Mouse (Mus musculus) duodenum, adult 2 months (tissue): ENCODE results near the gene Cdc25b. TPM values are rescaled to one million over a fixed set of nuclear protein-coding genes. Genes with fewer than 3 reads are reported as not detected.

ENCODE experiments used
- polyA plus RNA-seq: library from polyadenylated mRNA; depleted of rRNA; stranded (reverse); fragments of >200 nt; gene quantifications from 2 replicates; pipeline ENCODE4 v1.2.3, GENCODE M21; 2012; ENCODE audit warnings: low replicate concordance; rRNA removed

The Cdc25b gene
- polyA plus RNA-seq, result 18.4 and 26.6 TPM in 2 replicates

GRCm38 (mm10) chr2:131186771-131187601 lies at the start of gene Cdc25b, which contains the start of gene Spef1:
Gene Cdc25b, plus strand, starts transcription at chr2:131186949.
Gene Spef1, minus strand, starts transcription at chr2:131187282.

GRCm38 (mm10) chr2:131159938-131160581 lies 26.7 kb upstream of the Cdc25b start, which contains the start of gene 1700037H04Rik:
Gene 1700037H04Rik, minus strand, starts transcription at chr2:131160081.

GRCm38 (mm10) chr2:131179990-131180587 lies 6.7 kb upstream of the Cdc25b start, which contains the start of gene Cenpb:
Gene Cenpb, minus strand, starts transcription at chr2:131180067.

GRCm38 (mm10) chr2:131206778-131207177 lies 20.0 kb downstream of the Cdc25b start, which contains the start of gene Ap5s1:
Gene Ap5s1, plus strand, starts transcription at chr2:131207078.

GRCm38 (mm10) chr2:131233307-131234126 lies 46.8 kb downstream of the Cdc25b start, which contains the start of gene Mavs:
Gene Mavs, plus strand, starts transcription at chr2:131234063.

Other genes with a start within 250 kb of the Cdc25b start
- 20.6 and 32.7 TPM in 2 replicates for gene Gfra4, start 143.9 kb upstream of the Cdc25b start, polyA plus RNA-seq
- gene Adam33, start 123.1 kb upstream of the Cdc25b start, polyA plus RNA-seq, result 11.9 and 25.9 TPM in 2 replicates
- 1.0 and 2.0 TPM in 2 replicates for gene Siglec1, start 100.2 kb upstream of the Cdc25b start, polyA plus RNA-seq
- 2.6 and 2.9 TPM in 2 replicates for gene Hspa12b, start 59.7 kb upstream of the Cdc25b start, polyA plus RNA-seq
- not detected in 2 replicates for gene Gm11037, start 53.5 kb upstream of the Cdc25b start, polyA plus RNA-seq
- gene 1700037H04Rik, start 26.9 kb upstream of the Cdc25b start, polyA plus RNA-seq, result 69.0 and 100 TPM in 2 replicates
- 94.1 and 105 TPM in 2 replicates for gene Cenpb, start 6.9 kb upstream of the Cdc25b start, polyA plus RNA-seq
- gene Spef1, start 333 bp downstream of the Cdc25b start, polyA plus RNA-seq, result 9.3 and 10.6 TPM in 2 replicates
- 75.0 and 170 TPM in 2 replicates for gene Ap5s1, start 20.1 kb downstream of the Cdc25b start, polyA plus RNA-seq
- gene Mavs, start 47.1 kb downstream of the Cdc25b start, polyA plus RNA-seq, result 58.0 and 95.8 TPM in 2 replicates
- gene Pank2, start 75.5 kb downstream of the Cdc25b start, polyA plus RNA-seq, result 4.7 and 9.9 TPM in 2 replicates
- gene Rnf24, start 165.9 kb downstream of the Cdc25b start, polyA plus RNA-seq, result 1.0 and 1.1 TPM in 2 replicates